Mouse (Mus musculus) heart, postnatal 14 days (tissue): ENCODE measurements at regions not wholly inside any gene's neighbourhood (a gene's known extent, or its start where the extent isn't known, plus 50 kb on each side); places are given as distances from the start of the nearest gene placed in this dataset.
A peak's percentile ranks its signal among the peaks of the same experiment; 100 is the strongest.

ENCODE experiments used
- DNase-seq, 2 experiments: peaks; one replicate each; pipeline ENCODE4 v3.0.0; 2021 to 2022
- intact Hi-C: fragments of 180-260 bp; cut with DNase I; formaldehyde crosslinking; loops from one replicate; pipeline ENCODE4 v1.15.1; 2025

DNA sequence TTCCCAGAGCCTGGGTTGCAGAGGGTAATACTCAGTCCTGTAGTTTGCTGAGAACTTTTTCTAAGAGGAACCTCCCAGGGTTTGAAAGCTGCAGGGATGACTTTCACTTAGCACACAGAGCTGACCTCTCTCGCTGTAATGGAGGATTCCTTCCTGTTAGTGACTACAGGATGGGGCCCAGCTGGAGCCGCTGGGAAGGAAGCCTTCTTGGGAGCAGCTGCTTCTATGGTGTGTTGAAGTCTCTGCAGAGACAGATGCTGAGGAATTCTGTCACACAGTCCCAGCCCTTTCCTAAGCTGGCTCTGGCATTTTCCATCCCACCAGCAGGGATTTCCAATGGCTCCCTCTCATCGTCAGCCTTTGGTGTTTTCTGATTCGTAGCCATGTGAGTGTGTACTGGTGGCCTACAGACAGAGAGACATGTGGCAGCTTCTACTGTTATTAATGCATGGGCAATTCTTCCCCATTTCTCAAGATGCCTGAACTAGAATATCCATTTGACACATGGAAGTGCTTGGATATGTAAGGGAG lies 90.9 kb downstream of the Gm26897 start:
- peak; percentile 38 to 56 for DNase-seq
- intact Hi-C loops: loop anchor here (5.0 kb wide), 1 partner anchor 407 kb away; the partner anchor contains the start of gene Mn1

DNA sequence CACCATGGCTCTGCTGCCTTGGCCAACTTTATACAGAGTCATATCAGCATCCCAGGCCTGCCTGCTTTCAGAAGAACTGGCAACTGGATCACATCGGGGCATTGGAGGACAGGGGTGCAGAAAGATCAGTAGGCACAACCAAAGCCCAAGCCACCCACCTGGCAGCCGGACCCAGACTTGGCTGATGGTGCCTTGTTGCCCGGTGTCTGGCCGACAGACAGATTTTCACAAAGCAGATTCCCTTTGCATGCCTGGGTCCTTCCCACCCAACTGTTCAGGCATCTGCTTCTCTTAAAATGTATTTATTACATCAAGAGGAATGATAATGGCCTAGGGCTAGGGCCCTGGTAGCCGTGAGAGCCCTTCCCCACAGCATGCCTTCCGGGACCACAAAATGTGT lies 96.2 kb downstream of the Gm26897 start:
- DNase-seq: no peak
- intact Hi-C loops: no loop called here

DNA sequence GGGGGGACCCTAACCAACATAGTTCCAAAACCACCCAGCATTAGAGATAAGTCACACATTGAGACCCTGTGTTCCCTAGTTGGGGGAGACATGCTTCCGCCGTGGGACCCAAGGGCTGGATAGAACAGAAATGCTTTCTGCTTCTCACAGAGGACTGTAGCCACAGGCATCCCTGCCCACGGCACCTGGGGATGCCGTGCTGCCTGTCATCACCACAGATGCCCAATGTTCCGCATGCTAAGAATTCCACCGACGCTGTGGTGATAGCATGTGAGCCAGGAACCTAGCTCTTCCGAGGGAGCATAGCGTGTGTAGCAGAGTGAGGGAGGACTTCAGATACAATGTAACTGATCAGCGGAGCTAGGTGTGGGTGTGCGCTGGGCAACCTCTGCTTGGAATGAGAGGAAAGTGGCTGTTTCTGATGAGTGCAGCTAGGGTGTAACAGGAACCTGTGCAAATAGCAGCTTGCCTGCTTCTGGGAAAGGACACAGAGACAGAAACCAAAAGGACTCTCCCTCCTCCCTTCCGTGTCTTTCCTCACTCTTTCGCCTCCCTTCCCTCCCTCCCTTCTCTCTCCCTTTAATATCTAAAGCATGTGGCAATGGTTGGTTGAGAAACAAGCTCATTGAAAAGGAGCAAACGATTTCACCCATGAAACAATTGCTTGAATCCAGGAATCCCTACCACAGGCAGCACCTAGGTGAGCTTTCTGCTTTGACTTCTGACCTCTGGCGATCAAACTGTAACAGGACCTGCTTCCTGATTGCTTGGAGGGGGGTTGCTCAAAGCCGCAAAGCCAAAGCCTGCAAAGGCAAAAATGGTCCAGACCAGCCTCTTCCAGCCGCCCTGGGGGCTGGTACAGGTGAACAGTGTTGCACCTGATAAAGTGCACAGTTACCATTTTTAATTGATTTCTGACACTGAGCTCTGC lies 102.3 kb downstream of the Gm26897 start:
- intact Hi-C loops: no loop called here
- DNase-seq: no peak

DNA sequence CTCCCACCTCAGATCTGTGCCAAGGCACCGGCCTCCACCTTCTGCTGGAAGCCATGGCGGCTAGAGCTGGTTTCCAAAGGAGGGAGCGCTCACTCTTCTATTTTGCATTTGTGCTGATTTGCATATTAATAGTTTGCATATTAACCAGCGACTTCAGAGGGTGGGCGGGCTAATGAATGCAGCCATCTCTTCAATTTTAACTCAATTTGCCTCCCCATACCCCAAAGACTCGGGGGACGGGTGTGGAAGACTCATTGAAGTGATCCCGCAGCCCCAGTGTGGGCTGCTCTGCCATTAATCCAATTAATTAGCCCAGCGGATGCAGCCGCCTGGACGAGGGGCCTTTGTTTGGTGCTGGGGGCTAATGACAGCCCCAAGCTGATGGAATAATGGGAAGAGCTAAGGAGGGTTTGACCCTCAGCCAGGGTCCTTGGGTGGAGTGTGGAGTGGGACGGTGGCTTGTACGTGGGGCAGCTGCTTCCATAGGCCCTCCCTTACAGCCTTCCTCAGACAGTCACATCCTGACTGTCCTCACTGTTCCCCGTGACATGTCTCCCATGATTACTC lies 103.0 kb downstream of the Gm26897 start:
- intact Hi-C loops: no loop called here
- DNase-seq: no peak

DNA sequence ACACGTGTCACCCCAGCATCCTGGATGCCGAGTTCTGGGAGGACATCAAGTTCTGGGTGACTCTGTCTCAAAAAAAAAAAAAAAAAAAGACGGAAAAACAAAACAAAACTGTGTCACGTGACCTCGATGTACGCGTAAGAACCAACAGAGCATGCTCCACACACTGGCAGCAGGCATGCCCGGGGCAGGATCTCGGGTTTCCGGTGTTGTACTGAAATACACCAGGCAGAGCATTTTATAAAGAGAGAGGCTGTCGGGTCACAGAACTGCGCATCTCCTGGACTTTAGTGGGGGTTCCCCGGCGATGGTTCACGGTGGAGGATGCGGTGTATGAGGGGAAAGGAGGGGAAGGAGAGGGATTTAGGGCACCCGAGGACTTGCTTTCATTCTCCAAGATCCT lies 108.7 kb downstream of the Gm26897 start:
- no peak for DNase-seq
- intact Hi-C loops: no loop called here

DNA sequence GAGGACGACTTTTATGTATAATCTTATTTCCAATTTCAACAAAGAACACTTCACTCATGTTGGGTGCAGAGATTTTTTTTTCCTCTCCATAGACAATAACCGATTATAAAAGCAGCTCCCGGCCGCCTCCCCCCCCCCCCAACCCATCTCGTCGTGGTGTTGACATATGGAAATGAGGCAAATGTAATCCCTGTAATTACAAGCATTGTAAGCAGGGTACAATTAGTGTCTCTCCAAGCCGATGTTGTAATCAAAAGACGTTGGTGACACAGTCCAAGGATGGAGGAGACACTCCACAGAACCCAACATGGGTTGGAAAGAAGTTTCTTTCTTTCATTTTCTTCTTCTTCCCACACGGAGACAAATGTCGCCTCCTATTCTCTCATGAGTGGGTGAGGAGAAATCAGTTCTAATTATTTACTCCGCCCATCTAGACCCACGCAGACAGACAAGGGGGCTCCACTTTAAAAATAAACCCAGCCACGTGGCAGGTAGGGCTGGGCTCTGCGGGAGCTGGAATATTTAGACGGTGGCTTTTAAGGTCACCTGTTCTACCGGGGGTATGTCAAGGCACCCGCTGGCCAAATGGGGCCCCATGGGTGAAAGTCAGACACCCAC lies 110.0 kb downstream of the Gm26897 start:
- DNase-seq: no peak
- intact Hi-C loops: no loop called here

DNA sequence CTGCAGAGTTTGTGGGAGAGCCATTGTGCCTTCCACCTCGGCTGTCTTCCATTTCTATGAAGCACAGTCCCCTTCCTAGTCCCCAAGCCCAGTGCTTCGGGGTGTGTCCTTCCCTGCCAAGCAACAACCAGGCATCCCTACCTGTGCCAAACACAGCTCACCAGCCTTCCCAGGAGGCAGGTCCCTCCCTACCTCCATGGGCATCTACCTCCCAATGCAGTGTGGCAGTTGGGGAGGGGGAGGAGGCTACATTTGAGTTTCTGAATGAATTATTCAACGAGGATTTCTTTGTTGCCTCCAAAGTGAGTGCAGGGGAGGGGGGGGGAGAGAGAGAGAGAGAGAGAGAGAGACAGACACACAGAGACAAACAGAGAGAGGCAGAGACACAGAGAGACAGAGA lies 110.8 kb downstream of the Gm26897 start:
- intact Hi-C loops: no loop called here
- DNase-seq: no peak

DNA sequence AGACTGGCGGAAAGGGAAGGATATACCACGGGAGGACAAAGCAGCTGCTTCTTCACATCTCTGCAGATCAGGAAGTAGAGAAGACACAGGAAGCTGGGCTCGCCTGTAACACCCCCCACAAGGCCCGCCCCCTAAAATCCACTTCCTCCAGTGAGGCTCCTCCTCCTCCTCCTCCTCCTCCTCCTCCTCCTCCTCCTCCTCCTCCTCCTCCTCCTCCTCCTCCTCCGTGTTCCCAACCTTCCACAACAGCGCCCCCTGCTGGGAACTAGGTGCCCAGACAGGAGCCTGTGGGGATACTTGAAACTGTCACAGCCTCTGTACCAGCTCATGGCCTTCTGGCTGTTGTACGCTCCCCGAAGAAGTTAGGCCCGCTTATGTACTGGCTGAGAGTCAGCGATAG lies 115.2 kb downstream of the Gm26897 start:
- intact Hi-C loops: no loop called here
- no peak for DNase-seq

DNA sequence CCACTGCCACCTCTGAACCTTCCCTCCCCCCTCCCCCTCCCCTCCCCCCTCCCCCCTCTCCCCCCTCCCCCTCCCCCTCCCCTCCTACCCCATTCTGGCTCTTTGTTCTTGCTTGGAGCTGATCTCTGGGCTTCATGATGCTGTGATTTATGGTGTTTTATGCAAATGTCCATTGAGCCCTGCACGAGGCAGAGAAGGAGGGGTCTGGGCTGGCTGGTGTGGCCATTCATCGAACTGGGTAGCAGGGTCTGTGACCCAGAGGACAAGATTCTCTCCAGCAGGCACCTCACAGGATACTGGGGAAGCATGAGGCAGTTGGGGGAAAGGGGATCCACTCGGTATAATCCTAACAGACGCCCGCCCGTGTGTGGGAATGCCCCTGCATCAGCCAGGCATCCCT lies 119.0 kb downstream of the Gm26897 start:
- DNase-seq: no peak
- intact Hi-C loops: no loop called here

DNA sequence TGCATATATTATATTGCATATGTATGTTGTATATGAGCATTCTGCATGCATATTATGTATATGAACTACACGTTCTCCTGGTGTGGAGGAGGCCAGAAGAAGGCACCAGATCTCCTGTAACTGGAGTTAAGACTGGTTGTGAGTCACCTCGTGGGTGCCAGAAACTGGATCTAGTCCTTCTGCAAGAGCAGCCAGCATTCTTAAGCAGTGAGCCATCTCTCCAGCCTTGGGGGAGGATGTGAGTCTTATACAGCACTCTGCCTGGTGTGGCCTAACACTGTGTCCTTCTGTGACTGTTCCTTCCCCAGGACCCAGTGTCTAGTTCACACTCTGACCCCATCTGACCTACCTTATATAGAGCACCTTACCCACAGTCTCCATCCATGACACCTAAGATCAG lies 121.6 kb downstream of the Gm26897 start:
- intact Hi-C loops: no loop called here

DNA sequence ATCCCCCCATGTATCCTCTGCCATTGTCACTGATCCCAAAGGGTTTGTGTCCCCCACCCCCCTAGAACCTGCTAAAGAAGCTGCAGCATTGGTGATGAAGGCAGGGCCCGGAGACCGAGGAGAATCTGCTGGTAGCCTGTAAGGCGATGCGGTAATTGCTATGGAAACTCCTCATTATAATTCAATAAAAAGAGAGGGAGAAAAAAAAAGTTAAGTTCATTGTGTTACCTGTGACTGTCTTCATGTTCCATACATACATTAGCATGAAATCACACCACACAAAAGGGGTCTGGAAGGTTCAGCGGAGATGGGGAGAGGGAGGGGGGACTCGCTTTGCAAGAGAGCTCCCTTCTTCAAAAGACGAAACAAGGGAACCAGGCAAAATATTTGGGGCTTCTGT lies 123.5 kb downstream of the Gm26897 start:
- no peak for DNase-seq
- intact Hi-C loops: no loop called here

More for the DNA sequence above, 121.6 kb downstream of the Gm26897 start:
- no peak for DNase-seq

DNA sequence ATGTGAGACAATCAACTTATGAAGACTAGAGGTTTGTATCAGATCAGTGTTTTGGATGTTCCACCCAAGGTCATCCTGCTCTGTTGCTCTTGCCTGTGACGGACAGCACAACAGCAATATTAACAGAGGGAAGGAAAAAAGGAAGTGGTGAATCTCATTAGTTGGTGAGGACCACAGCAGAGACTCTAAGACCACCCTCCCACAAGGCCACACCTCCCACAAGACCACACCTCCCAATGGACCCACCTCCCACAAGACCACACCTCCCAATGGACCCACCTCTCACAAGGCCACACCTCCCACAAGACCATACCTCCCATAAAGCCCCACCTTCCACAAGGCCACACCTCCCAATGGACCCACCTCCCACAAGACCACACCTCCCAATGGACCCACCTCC lies 126.7 kb downstream of the Gm26897 start:
- no peak for DNase-seq
- intact Hi-C loops: no loop called here

DNA sequence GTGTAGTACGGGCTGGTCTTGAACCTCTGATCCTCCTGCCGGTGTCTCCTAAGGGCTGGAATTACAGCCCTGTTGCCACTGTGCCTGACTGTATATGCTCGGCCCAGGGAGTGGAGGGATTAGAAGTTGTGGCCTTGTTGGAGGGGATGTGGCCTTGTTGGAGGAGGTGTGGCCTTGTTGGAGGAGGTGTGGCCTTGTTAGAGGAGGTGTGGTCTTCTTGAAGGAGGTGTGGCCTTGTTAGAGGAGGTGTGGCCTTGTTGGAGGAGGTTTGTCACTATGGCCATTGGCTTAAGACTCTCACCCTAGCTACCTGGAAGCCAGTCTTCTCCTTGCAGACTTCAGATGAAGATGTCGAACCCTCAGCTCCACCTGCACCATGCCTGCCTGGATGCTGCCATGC lies 128.6 kb downstream of the Gm26897 start:
- intact Hi-C loops: no loop called here
- DNase-seq: no peak

DNA sequence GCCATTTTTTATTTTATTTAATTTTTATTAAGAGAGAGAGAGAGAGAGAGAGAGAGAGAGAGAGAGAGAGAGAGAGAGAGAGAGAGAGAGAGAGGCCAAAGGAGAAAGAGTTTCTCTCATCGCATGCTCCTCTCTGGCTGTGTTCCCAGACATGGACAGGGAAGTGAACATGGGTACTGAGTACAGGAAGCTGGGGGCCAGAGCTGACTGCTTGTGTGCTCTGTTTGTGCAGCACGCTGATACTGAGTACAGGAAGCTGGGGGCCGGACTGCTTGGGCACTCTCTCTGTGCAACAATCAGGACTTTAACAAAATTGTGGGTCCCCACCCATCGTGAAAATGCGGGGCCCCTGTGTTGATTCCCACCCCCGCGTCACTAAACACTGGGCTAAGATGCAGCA lies 130.2 kb downstream of the Gm26897 start:
- intact Hi-C loops: no loop called here
- no peak for DNase-seq

DNA sequence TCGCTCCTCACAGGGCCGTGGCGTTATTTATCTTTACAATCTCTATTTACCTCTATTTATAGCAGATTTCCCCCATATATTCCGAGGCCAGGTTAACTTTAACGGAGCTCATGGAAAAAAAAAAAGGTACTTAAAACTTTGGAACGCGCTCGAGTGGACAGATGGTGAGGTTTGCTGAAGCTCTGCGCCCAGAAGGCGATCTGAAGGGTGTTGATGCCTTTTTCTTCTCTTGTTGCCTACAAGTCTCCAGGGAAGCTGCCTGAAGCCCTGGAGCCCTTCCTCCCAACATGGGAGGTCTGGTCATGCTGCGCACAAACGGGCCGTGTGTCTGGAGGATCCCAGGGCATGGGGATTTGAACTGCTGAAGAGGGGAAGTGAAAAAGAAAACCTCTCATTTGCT lies 130.9 kb downstream of the Gm26897 start:
- no peak for DNase-seq
- intact Hi-C loops: no loop called here

DNA sequence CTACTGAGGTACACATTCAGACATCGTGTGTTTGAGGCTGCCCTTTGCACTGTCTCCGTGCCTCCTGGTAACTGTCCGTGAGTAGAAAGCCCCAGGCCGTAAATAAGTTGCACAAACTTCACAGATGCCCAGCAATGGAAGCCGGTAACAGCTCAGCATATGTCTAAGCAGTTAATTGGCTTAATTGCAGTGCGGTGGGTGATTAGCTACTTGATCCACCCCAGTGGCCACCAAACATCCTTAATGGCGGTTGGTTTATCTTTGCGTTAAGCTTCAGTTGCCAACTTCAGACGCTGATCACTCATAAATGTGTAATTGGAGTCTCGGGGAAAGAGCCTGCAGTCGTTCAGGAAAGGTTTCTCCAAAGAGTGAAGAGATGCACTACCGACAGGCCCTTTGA lies 135.3 kb downstream of the Gm26897 start:
- DNase-seq: no peak
- intact Hi-C loops: no loop called here

DNA sequence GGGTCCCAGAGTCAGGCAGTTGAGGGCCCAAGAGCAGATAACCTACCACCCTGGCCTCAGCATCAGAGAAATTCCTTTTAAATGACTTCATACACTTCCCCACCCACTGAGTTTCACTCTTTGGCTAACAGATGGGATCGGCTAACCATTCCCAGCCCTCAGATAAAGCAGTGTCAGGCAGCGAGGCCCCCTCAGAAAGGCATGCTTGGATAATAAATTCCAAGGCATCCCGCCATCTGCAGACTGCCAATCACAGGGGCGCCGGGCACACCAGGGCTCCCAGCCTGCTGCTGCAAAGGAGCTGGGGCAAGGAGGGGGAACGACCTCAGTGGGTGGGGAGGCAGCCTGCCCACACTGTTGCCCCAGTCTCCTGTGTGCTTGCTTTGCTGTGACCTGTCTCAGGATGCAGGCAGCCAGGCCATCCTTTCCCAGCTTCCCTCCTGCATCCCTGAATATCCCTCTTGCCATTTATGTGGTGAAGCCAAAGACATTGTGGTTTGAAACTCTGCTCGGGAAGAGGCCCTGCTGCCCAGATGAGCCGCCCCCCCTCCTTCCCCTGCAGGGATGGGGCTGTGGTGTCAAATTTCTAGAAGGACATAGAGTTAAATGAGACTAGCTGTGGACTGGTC lies 143.6 kb downstream of the Gm26897 start:
- intact Hi-C loops: no loop called here
- peak; percentile 8 to 25 for DNase-seq

DNA sequence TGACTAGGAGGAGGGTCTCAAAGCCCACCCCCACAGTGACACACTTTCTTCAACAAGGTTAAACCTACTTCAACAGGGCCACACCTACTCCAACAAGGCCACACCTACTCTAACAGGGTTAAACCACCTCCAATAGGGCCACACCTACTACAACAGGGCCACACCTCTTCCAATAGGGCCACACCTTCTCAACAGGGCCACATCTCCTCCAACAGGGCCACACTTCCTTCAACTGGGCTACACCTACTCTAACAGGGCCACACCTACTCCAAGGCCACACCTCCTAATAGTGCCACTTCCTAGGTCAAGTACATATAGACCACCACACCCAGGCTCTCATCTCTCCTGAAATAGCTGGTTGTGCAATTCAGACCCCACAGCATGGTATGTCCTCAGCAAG lies 145.3 kb downstream of the Gm26897 start:
- intact Hi-C loops: no loop called here
- DNase-seq: no peak

DNA sequence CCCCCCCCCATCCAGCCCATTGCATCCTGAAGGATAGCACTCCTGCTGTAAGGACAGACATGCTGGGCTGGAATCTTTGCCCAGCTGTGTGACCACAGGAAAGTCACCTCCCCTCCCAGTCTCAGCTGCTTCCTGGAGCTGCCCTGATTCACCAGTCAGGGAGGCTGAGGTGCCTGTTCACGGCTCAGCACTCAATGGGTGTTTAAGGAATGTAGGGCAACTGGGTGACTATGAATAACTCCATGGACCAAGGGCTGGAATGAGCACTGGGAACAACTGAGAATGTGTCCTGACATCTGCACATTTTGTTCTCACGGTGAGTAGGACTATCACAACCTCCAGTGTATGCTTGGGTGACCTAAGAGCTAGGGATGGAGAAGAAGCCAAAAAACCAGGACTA lies 146.5 kb downstream of the Gm26897 start:
- intact Hi-C loops: no loop called here
- no peak for DNase-seq

DNA sequence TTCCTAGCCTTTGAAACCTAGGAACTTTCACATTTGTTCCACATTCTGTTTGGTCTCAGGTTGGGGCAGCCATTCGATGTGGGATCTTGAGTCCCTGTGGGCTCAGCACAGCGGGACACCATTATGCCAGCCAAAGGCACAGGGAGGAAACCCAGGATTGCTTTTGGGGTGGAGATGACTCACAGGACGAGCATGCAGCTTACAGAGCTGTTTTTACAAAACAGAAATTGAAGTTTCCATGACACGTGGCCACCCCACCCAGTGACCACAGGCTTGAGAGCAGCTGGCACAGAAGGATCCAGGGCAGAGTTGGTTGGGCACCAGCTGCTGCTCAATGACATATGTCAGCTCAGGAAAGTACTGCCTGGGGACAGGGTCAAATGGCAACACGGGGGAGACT lies 147.8 kb downstream of the Gm26897 start:
- DNase-seq: peak; percentile 14 to 34
- intact Hi-C loops: no loop called here

DNA sequence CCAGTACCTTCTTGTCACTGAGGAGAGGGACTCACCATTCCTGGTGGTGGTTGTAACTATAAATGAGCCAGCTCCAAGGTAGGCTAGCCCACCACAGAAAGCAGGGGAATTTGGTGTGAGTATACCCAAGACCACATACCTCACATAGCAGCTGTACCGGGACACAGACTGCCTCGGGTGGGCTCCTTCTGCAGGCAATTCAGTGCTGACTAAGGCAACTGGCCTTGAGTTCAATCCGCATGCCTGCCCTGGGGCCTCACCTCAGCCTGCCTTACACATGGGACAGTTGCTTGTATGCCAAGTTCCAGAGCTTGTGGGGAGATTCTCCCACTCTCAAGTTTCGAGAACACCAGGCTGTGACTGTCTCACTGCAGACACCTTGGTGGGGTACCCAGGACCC lies 153.6 kb downstream of the Gm26897 start:
- no peak for DNase-seq
- intact Hi-C loops: no loop called here
